Mouse (Mus musculus) G1E (cell line): Measurements from ENCODE around the gene Stim2. TPM values are rescaled to one million over a fixed set of nuclear protein-coding genes. Genes with fewer than 3 reads are reported as not detected.

ENCODE experiments used
- ATAC-seq: 2 replicates; pipeline ENCODE4 v1.8.0; 2016; ENCODE audit warnings: mild to moderate bottlenecking; ENCODE audit not compliant: insufficient number of reproducible peaks, poor library complexity, low FRiP score, severe bottlenecking; ENCODE audit errors: extremely low read depth
- DNase-seq: peaks from one replicate; pipeline ENCODE4 v3.0.0; 2012; ENCODE audit warnings: low spot score
- H3K27me3 ChIP-seq: 2 replicates; pipeline ENCODE4 v1.6.1; 2012; ENCODE audit warnings: mild to moderate bottlenecking, low read length, inconsistent platforms; ENCODE audit not compliant: insufficient read depth
- H3K36me3 ChIP-seq: replicated peaks from 2 replicates; pipeline ENCODE3; 2012; ENCODE audit warnings: mild to moderate bottlenecking, inconsistent platforms
- H3K4me1 ChIP-seq: 2 replicates; pipeline ENCODE4 v1.6.1; 2012; ENCODE audit warnings: low read depth, low read length, inconsistent platforms, mixed read lengths; ENCODE audit not compliant: insufficient read depth
- H3K4me3 ChIP-seq: 2 replicates; pipeline ENCODE4 v1.5.1; 2012; ENCODE audit warnings: low read depth, mild to moderate bottlenecking, inconsistent platforms, low read length, moderate library complexity, mixed read lengths
- H3K9me3 ChIP-seq: replicated peaks from 2 replicates; pipeline ENCODE4 v1.6.1; 2012; ENCODE audit warnings: inconsistent platforms
- CTCF ChIP-seq: IDR thresholded peaks from 2 replicates; pipeline ENCODE4 v1.5.1; 2012; ENCODE audit warnings: low read depth, low read length, inconsistent platforms, mixed read lengths
- GATA1 ChIP-seq: IDR thresholded peaks from 2 replicates; pipeline ENCODE4 v1.6.1; 2012; ENCODE audit warnings: borderline replicate concordance, low read length, inconsistent platforms, mixed read lengths
- GATA2 ChIP-seq: IDR thresholded peaks from 2 replicates; pipeline ENCODE4 v1.6.1; 2012; ENCODE audit warnings: low read depth, low read length, inconsistent platforms, borderline replicate concordance
- POLR2AphosphoS5 ChIP-seq: IDR thresholded peaks from 2 replicates; pipeline ENCODE4 v1.6.1; 2012; ENCODE audit warnings: low read depth, low read length, inconsistent platforms; ENCODE audit not compliant: insufficient replicate concordance
- TAL1 ChIP-seq: conservative IDR thresholded peaks from 2 replicates; pipeline ENCODE4 v1.6.1; 2012; ENCODE audit warnings: low read depth, low read length, inconsistent platforms, mixed read lengths
- polyA plus RNA-seq: library from polyadenylated mRNA; stranded (reverse); fragments of >175 nt; gene quantifications from 2 replicates; pipeline ENCODE4 v1.2.3, GENCODE M21; 2012
- total RNA-seq, 2 experiments: library from RNA; stranded (forward) in 1 of 2; stranded (reverse) in 1 of 2; fragments of 200-1000 nt in 1 of 2; fragments of >200 nt in 1 of 2; fragmentation: Nextera tagmentation in 1 of 2; gene quantifications; 2 replicates each; pipeline ENCODE4 v1.2.3; 2014 to 2017

Gene Stim2
- total and polyA plus RNA-seq, 3 experiments = 11.2 to 22.9 (median 12.0) TPM

DNA sequence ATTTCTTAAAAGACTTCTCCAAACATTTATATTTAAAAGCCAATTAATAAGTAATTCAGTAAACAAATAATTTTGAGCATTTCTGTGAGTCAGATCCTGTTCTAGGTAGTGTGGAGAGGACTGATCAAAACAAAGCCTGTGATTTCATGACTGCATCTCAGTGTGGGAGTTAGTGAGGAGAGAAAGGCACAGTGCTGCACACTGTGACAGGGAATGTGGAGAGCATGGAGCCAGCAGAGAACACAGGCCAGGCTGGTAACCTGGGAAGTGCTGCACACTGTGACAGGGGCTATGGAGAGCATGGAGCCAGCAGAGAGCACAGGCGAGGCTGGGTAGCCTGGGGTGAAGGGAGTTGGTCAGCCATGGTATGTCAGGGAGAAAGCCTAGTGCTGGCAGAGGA lies 48.1 kb downstream of the Stim2 start:
- H3K36me3 ChIP-seq = peaks cover 9% of the 10 kb centered on the region
- no peaks in the 10 kb centered on the region for H3K9me3 ChIP-seq
- H3K4me3 ChIP-seq = peak overlapping the region; percentile 39; the same call in 1 of the 2 replicates
- TF ChIP-seq POLR2AphosphoS5 = no peak
- TF ChIP-seq GATA1 = no peak
- TF ChIP-seq TAL1 = no peak
- no peak for TF ChIP-seq GATA2
- TF ChIP-seq CTCF = no peak
- H3K27me3 ChIP-seq = no peaks in the 10 kb centered on the region
- H3K4me1 ChIP-seq = peaks cover 73% of the 10 kb centered on the region
- ATAC-seq = no peak
- DNase-seq = no peak

DNA sequence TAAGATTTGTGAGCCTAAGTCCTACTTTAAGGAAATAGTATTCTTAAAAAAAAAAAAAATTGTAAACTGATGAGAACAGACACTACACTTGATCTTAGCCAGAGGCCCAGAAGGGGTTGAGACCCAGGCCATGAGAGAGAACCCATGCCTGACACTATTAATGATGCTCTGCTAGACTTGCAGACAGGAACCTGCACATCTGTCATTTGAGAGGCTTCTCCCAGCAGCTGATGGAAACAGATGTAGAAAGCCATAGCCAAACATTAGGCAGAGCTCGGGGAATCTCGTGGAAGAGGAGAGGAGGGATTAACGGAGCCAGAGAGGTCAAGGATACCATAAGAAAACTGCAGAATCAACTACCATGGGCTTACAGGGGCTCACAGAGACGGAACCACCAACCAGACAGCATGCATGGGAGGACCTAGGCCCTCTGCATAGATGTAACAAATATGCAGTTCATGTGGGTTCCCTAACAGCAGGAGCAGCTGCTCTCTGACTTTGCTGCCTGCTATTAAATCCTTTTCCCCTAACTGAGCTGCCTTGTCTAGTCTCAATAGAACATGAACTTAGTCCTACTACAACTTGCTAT lies 50.9 kb downstream of the Stim2 start:
- Histone ChIP-seq H3K36me3 (peaks cover 15% of the 10 kb centered on the region), H3K9me3 (no peaks in the 10 kb centered on the region), H3K4me1 (peaks cover 76% of the 10 kb centered on the region), H3K27me3 (no peaks in the 10 kb centered on the region), H3K4me3 (no peak overlapping the region)
- ATAC-seq = no peak
- no peak for TF ChIP-seq CTCF
- TF ChIP-seq GATA1 = no peak
- no peak for TF ChIP-seq TAL1
- no peak for DNase-seq

DNA sequence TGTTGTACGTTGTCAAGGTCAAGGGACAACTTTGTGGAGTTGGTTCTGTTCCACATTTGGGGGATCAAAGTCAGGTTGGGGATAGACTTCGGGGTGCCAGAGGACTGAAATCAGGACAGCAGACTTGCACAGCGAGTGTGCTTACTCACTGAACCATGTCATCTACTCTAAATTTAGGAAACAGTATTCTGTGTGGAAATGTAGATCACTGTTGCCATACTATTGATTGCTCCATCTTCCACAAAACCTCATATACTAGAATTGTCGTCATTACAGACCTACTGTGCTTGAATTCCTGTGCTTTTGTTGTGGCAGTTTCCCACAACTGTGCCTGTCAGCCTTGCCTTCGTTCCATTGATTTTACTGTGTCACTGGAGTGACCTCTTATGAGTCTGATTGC lies 51.6 kb downstream of the Stim2 start:
- TF ChIP-seq GATA2 = no peak
- TF ChIP-seq CTCF = no peak
- TF ChIP-seq TAL1 = no peak
- no peak for TF ChIP-seq POLR2AphosphoS5
- no peak for TF ChIP-seq GATA1
- Histone ChIP-seq H3K4me3 (no peak overlapping the region), H3K9me3 (no peaks in the 10 kb centered on the region), H3K4me1 (peaks cover 69% of the 10 kb centered on the region), H3K36me3 (peaks cover 19% of the 10 kb centered on the region), H3K27me3 (no peaks in the 10 kb centered on the region)
- DNase-seq = no peak
- ATAC-seq = no peak

DNA sequence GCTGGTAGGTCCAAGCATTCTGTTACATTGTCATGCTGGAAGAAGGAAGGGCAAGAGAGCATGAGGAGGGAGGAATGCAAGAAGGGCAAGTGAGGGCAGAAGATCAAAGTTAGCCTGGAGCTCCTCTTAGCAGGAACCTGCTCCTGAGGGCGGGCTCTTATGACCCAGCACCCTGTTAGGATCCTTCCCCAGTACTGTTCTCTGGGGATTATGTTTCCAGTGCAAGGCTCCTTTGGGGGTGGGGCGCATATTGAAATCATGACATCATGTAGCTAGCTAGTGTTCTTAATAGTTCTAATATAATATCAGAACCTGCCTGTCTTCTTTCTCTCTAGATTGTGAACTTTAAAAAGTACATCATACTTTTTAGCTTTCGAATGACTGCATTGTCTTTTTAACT lies 52.8 kb downstream of the Stim2 start:
- DNase-seq = no peak
- Histone ChIP-seq H3K36me3 (peaks cover 26% of the 10 kb centered on the region), H3K4me1 (peaks cover 65% of the 10 kb centered on the region), H3K4me3 (no peak overlapping the region), H3K9me3 (no peaks in the 10 kb centered on the region), H3K27me3 (no peaks in the 10 kb centered on the region)
- ATAC-seq = 0 out of 2 replicates have a peak, but pooled peaks have one; percentile 3
- no peak for TF ChIP-seq POLR2AphosphoS5
- TF ChIP-seq GATA2 = no peak
- no peak for TF ChIP-seq TAL1
- TF ChIP-seq CTCF = no peak
- TF ChIP-seq GATA1 = no peak

DNA sequence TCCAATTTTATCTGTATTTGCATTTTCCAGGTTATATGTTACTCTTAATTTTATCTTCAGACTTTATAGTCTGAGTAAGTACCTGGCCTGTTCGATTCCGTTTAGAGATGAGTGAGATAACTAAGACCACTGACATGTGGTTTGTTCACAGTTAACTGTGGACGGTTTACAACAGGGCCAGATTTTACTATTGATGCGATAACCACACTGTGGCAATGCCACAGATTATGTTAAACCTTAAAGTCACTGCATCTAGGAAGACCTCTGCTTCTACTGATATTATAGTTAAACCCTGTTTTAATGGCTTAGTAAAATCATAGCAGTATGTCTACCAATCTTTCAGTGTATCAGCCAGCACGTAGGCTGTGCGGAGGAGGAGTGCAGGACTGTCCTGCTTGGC lies 53.9 kb downstream of the Stim2 start:
- Histone ChIP-seq H3K36me3 (peaks cover 29% of the 10 kb centered on the region), H3K27me3 (no peaks in the 10 kb centered on the region), H3K4me3 (no peak overlapping the region; the same call in 1 of the 2 replicates), H3K9me3 (no peaks in the 10 kb centered on the region), H3K4me1 (peaks cover 60% of the 10 kb centered on the region)
- TF ChIP-seq GATA1 (no peak), POLR2AphosphoS5 (no peak), GATA2 (no peak), TAL1 (peak; percentile 49)
- ATAC-seq (peak; percentile 77), DNase-seq (no peak)

DNA sequence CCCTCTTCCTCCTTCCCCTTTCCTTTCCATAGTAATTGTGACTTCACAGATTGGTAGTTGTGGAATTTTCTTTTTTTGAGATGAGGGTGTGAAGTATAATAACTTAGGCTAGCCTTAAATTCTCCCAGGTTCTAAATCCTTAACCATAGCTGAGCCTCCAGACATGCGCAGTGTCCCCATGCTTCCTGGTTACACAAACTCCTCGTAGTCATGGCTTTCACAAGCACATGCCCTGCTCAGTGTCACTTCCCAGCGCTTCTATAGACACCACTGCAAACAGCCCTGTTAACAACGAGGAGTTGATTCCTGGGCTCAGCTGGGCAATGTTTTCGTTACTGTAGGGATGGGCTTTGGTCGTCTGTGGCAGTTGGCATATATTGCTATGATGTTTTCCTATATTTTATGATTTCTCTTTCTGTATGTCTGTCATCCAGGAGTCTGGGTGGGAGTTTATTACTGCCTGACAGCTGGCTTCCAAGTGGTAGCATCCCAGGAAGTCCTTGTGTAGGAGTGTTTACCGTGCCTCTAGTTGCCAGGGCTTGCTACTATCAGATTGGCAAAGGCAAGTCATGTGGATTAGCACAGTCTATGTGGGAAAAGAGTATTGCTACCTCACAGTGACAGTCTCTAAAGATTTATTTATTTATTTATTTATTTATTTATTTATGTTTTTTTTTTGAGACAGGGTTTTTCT lies 55.5 kb downstream of the Stim2 start:
- no peak for ATAC-seq
- Histone ChIP-seq H3K9me3 (no peaks in the 10 kb centered on the region), H3K4me1 (peaks cover 56% of the 10 kb centered on the region), H3K27me3 (no peaks in the 10 kb centered on the region), H3K36me3 (peaks cover 42% of the 10 kb centered on the region), H3K4me3 (no peak overlapping the region)
- no peak for DNase-seq
- TF ChIP-seq CTCF (no peak), GATA2 (no peak), TAL1 (no peak), GATA1 (no peak), POLR2AphosphoS5 (no peak)

DNA sequence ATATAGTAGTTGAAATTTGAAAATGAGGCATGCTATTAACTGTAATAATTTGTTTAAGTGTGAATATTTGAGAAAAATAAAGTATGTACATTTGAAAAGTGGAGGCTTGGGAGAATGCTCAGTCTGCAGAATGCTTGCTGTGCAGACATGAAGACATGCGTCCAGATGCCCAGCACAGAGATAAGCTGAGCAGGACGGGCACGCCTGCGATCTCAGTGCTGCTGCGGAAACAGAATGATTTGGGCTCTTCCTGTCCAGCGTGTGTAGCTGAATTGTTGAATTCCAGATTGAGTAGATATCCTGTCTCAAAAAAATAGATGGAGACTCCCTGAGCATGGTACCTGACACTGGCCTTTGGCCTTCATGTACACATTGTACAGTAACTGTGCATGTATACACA lies 58.0 kb downstream of the Stim2 start:
- TF ChIP-seq TAL1 = no peak
- Histone ChIP-seq H3K27me3 (no peaks in the 10 kb centered on the region), H3K36me3 (peaks cover 38% of the 10 kb centered on the region), H3K9me3 (no peaks in the 10 kb centered on the region), H3K4me1 (peaks cover 55% of the 10 kb centered on the region), H3K4me3 (no peak overlapping the region)
- DNase-seq (no peak), ATAC-seq (no peak)
